Mouse (Mus musculus) liver, embryonic 11.5 days (tissue): ENCODE data around the gene Defb15. TPM values are rescaled to one million over a fixed set of nuclear protein-coding genes. Genes with fewer than 3 reads are reported as not detected.

ENCODE experiments used
- ATAC-seq: fragments of 200-750 bp; cut with Nextera tagmentation; replicated peaks from 2 replicates; pipeline ENCODE4 v1.8.0; 2017; ENCODE audit warnings: moderate number of reproducible peaks, mild to moderate bottlenecking, moderate TSS enrichment, moderate library complexity; ENCODE audit not compliant: low FRiP score
- DNase-seq: peaks from one replicate; pipeline ENCODE4 v3.0.0-alpha.2; 2017; ENCODE audit warnings: low spot score
- H3K27ac ChIP-seq: fragments of 300-500 bp; sonication (generic); 2 replicates; pipeline ENCODE4 v1.5.1; 2014; ENCODE audit warnings: mild to moderate bottlenecking, low read depth, low read length, control low read depth
- H3K27me3 ChIP-seq: fragments of 300-500 bp; sonication (generic); replicated peaks from 2 replicates; pipeline ENCODE4 v1.6.1; 2014; ENCODE audit warnings: low read length, mixed read lengths; ENCODE audit not compliant: control insufficient read depth, insufficient read depth
- H3K36me3 ChIP-seq: fragments of 300-500 bp; sonication (generic); 2 replicates; pipeline ENCODE4 v1.6.1; 2014; ENCODE audit warnings: mild to moderate bottlenecking, low read length, moderate library complexity, mixed read lengths; ENCODE audit not compliant: control insufficient read depth, insufficient read depth
- H3K4me1 ChIP-seq: fragments of 300-500 bp; sonication (generic); replicated peaks from 2 replicates; pipeline ENCODE4 v1.6.1; 2014; ENCODE audit warnings: low read length, mixed read lengths; ENCODE audit not compliant: control insufficient read depth, insufficient read depth
- H3K4me2 ChIP-seq: fragments of 300-500 bp; sonication (generic); 2 replicates; pipeline ENCODE4 v1.6.1; 2014; ENCODE audit warnings: mild to moderate bottlenecking, control low read depth, moderate library complexity
- H3K4me3 ChIP-seq: fragments of 300-500 bp; sonication (generic); 2 replicates; pipeline ENCODE4 v1.5.1; 2014; ENCODE audit warnings: low read depth, low read length, control low read depth
- H3K9ac ChIP-seq: fragments of 300-500 bp; sonication (generic); 2 replicates; pipeline ENCODE4 v1.6.1; 2014; ENCODE audit warnings: low read depth, low read length, control low read depth
- H3K9me3 ChIP-seq: fragments of 300-500 bp; sonication (generic); 2 replicates; pipeline ENCODE4 v1.6.1; 2016; ENCODE audit warnings: low read length, inconsistent platforms, mixed read lengths; ENCODE audit not compliant: control insufficient read depth
- WGBS: fragments of 180-500 bp; shearing (Covaris S2); extraction: QIAGEN DNeasy Blood & Tissue Kit; methylation state at CpG from one replicate; pipeline ENCODE4 v1.1.7; 2014; 5-methylcytosine and 5-hydroxymethylcytosine counted together
- polyA plus RNA-seq: library from polyadenylated mRNA; unstranded; fragments of >200 nt; fragmentation: Nextera tagmentation; extraction: Ambion mirVana; gene quantifications from 2 replicates; pipeline ENCODE4 v1.2.1, GENCODE M21; 2014

Defb15 gene
- not detected in 2 replicates for polyA plus RNA-seq

DNA sequence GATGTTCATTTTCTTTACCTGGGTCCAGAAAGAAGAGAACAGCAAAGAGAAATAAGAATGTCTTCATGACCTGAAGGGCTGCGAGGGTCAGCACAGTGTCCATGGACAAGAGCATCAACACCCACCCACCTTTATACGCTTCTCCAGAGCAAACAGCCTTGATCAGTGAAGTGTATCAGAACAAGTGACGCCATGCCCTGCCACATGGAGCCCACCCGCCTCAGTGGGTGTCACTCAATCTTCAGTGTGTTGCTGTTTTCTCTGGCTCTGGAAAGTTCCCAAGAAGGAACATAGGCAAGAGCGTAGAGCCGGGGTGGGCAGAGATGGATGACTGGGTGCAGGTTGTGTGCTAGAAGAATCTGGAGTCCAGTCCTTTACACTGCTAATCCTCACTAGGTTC is at the start of gene Defb15:
Defb15 (minus strand) TSS at position 101 of the 400 bp plus-strand sequence.
- H3K4me2 ChIP-seq = no peak within 1 kb of the TSS
- no peaks in the 10 kb centered on the region for H3K9me3 ChIP-seq
- H3K27me3 ChIP-seq = no peaks in the 10 kb centered on the region
- H3K9ac ChIP-seq = no peak within 1 kb of the TSS
- H3K4me1 ChIP-seq = no peaks in the 10 kb centered on the region
- H3K27ac ChIP-seq = no peak within 1 kb of the TSS
- ATAC-seq (no peak), DNase-seq (no peak)
- H3K36me3 ChIP-seq = no peaks in the 10 kb centered on the region
- WGBS = 87% methylated on average over 6 of the region's 6 CpGs
- H3K4me3 ChIP-seq = no peak within 1 kb of the TSS

DNA sequence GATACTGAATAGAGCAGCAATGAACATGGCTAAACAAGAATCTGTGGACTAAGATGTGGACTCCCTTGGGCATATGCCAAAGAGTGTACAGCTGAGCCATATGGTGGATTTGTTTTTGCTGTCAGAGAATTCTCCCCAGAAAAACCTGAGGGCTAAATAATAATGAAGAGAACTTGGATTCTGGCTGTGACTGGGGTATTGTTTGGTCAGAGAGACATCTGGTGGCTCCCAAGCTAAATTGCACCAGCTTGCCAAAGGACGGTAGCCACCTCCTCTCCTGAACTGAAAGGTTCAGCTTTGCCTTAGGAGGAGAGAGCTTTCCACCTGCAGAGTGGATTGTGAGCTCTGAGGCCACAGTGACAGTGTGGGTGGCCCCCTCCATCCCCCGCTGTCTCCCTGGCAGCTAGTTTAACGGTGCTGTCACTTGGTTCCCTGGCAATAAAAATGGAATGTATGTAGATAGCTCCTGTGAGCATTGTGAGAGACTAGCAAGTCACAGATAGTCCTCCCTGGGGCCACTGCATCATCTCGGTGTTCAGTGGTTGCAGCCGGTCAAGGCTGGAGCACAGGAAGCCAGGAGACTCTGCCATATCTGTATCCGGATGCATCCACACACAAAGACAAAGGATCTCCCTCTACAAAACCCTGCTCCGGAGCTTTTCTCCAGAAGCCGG is 49.3 kb upstream of the Defb15 start:
- Histone ChIP-seq H3K4me2 (no peak overlapping the region), H3K9me3 (no peaks in the 10 kb centered on the region), H3K4me1 (no peaks in the 10 kb centered on the region), H3K4me3 (no peak overlapping the region), H3K36me3 (no peaks in the 10 kb centered on the region), H3K27ac (no peak overlapping the region), H3K27me3 (no peaks in the 10 kb centered on the region), H3K9ac (no peak overlapping the region)
- WGBS = 64% methylated on average over 8 of the region's 8 CpGs
- DNase-seq = no peak
- no peak for ATAC-seq

DNA sequence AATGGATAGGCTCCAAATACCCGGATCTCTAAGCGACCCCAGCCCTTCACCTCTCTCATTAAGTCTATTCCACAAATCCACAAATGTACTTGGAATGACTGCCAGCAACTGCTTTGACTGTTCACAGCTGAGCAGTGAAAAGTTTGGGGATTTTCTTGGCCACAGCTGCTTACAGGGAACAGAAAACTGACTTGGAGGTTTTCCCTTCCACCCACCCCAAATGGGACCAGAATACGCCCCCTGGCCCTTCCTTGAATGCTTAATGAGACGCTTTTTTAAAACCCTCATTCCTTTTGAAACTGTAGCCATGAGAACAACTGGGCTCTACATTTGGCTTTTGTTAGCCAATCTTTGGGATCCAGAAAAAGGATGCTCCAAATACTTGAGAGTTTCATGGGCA is 45.7 kb upstream of the Defb15 start:
- no peaks in the 10 kb centered on the region for H3K9me3 ChIP-seq
- DNase-seq = no peak
- no peaks in the 10 kb centered on the region for H3K4me1 ChIP-seq
- H3K27me3 ChIP-seq = no peaks in the 10 kb centered on the region
- no peak for ATAC-seq
- H3K9ac ChIP-seq = no peak overlapping the region
- H3K36me3 ChIP-seq = no peaks in the 10 kb centered on the region
- no peak overlapping the region for H3K4me2 ChIP-seq
- no peak overlapping the region for H3K4me3 ChIP-seq
- H3K27ac ChIP-seq = no peak overlapping the region
- WGBS = 66% methylated on average over 4 of the region's 4 CpGs

DNA sequence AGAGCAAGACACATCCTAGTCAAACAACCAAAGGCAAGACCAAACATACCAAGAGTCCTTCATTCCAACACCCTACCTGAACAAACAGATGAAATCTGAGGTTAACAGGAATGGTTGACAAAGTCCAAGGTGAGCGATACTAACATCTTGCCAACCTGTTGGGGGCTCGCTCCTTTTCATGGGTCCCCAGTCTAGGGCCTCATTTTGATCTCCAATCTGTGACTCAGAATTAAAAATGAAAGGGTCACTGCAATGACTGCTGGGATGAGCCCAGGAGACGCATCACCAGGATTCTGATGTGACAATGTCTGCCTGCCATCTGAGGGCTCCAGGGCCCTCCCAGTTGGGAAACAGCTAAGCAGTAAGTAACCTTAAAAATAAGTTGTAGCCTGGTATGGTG is 37.0 kb upstream of the Defb15 start, which contains the start of gene Ccdc70:
Ccdc70 (plus strand) TSS at position 301 of the 400 bp plus-strand sequence.
- WGBS = 76% methylated on average over 3 of the region's 3 CpGs
- Histone ChIP-seq H3K9ac (no peak within 1 kb of the TSS), H3K4me3 (no peak within 1 kb of the TSS), H3K27ac (no peak within 1 kb of the TSS), H3K4me1 (no peaks in the 10 kb centered on the region), H3K27me3 (no peaks in the 10 kb centered on the region), H3K36me3 (no peaks in the 10 kb centered on the region), H3K9me3 (no peaks in the 10 kb centered on the region), H3K4me2 (no peak within 1 kb of the TSS)
- ATAC-seq = no peak
- DNase-seq = no peak

DNA sequence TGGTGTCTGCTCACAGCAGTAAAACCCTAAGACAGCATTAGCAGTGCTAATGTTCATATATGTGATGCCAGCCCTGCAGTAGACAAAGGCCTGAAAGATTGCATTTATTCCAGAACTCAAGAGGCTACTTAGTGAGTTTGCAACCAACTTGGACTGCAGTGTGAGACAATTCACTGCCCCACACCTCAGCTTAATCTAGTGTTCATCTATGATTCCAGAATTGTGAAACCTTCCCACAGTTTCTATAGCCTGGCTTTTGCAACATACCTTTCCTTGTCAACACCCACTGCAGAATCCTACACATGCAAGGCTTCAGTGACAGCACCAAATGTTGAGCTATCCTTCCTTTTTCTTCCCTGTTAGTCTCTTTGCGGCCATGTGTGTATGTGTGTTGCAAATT is 34.1 kb upstream of the Defb15 start:
- Histone ChIP-seq H3K9me3 (no peaks in the 10 kb centered on the region), H3K36me3 (no peaks in the 10 kb centered on the region), H3K4me3 (no peak overlapping the region), H3K4me1 (no peaks in the 10 kb centered on the region), H3K27ac (no peak overlapping the region), H3K27me3 (no peaks in the 10 kb centered on the region), H3K4me2 (no peak overlapping the region), H3K9ac (no peak overlapping the region)
- WGBS = 70% methylated on average over 1 of the region's 1 CpGs
- no peak for ATAC-seq
- DNase-seq = no peak

DNA sequence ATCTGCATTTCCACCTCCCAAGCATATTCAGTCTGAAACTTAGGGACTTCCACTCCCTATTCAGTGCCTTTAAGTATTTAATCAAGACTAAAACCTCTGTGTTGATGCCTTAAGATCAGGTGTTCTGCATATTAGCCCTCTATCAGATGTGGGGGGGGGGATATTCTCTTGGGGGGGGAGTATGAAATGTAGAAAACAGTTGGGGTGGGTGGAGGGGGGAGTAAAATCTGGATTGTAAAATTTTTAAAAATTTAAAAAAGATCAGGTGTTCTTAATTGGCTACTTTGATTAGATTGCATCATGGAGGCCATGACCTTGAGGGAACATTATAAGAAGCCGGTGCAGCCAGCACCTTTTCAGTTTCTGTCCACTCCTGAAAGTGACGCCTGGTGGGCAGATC is 25.9 kb upstream of the Defb15 start, which contains the start of gene Fam90a1a:
Fam90a1a (plus strand) TSS at position 301 of the 400 bp plus-strand sequence.
- Histone ChIP-seq H3K9me3 (no peaks in the 10 kb centered on the region), H3K36me3 (no peaks in the 10 kb centered on the region), H3K27me3 (no peaks in the 10 kb centered on the region), H3K4me2 (no peak within 1 kb of the TSS), H3K4me1 (no peaks in the 10 kb centered on the region), H3K27ac (no peak within 1 kb of the TSS), H3K4me3 (no peak within 1 kb of the TSS), H3K9ac (no peak within 1 kb of the TSS)
- 79% methylated on average over 2 of the region's 2 CpGs for WGBS
- no peak for DNase-seq
- no peak for ATAC-seq

DNA sequence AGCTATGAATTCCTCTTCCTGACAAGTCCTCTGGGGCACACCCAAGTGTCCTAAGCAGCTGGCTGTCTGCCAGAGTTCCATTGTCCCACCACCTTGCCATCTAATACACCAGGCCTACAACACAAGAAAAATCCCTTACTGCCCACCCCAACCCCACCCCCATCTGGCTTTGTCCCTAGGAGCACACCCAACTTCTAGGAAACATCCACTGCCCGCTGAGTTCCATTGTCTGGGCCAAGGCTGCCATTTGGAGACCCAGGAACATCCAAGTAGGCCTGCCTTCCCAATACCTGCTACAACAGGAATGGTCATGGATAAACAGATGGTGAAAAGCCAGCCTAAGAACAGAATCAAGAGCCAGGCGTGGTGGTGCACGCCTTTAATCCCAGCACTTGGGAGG is 23.8 kb upstream of the Defb15 start:
- DNase-seq (no peak), ATAC-seq (no peak)
- no peaks in the 10 kb centered on the region for H3K9me3 ChIP-seq
- no peak overlapping the region for H3K27ac ChIP-seq
- H3K4me3 ChIP-seq = no peak overlapping the region
- no peak overlapping the region for H3K9ac ChIP-seq
- H3K27me3 ChIP-seq = no peaks in the 10 kb centered on the region
- no peaks in the 10 kb centered on the region for H3K36me3 ChIP-seq
- no peak overlapping the region for H3K4me2 ChIP-seq
- H3K4me1 ChIP-seq = no peaks in the 10 kb centered on the region
- 83% methylated on average over 3 of the region's 3 CpGs for WGBS

DNA sequence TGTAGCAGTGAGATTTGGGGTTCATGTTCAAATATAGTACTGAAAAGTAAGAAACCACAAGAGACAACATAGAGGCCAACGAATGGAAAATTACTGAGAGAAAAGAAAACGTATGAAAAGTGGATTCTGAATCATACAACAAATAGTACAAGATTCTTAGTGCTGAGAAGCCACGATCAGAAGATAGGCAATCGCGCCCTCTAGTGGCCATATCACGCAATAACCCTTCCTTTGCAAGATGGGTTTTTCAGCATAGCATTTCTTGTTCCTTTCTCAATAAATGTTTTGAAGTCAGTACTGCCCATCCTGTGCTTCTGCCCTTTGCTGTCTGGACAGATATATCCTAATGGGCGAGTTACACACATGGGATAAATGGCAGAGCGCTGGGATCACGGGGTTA is 22.8 kb upstream of the Defb15 start:
- Histone ChIP-seq H3K9me3 (no peaks in the 10 kb centered on the region), H3K27ac (no peak overlapping the region), H3K4me1 (no peaks in the 10 kb centered on the region), H3K4me2 (no peak overlapping the region), H3K27me3 (no peaks in the 10 kb centered on the region), H3K9ac (no peak overlapping the region), H3K4me3 (no peak overlapping the region), H3K36me3 (no peaks in the 10 kb centered on the region)
- 8% methylated on average over 9 of the region's 9 CpGs for WGBS
- DNase-seq = peak; percentile 32
- no peak for ATAC-seq

DNA sequence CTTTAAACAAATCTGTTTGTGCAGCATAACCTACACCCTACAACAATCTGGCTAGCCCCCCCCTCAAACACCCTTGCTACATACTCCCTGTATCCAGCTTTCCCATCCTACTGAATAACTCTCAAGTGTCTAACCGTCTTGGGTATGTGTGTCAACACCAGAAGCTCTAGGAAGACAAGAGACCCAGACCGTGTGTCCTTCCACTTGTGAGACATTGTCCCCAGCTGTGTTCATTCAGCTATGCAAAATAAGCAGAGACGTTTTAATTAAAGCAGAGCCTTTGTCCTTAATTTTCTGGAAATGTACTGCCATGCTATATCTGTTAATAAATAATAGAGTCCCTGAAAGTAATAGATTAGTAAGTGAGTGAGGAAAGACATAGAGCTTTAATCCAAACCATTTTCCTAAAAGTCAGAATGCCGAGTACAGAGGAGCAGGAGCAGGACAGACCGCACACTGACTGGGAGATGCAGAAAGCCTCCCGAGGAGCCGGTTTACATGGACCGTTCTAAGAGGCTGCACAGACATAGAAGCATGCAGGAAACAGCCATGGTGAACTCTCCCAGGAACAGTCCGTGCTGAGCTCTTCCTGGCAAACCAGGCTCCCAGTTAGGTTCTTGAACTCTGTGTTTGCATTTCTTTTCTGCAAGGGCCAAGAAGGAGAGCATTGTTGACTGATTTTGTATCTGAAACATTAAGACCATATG is 15.0 kb upstream of the Defb15 start:
- no peaks in the 10 kb centered on the region for H3K9me3 ChIP-seq
- WGBS = 77% methylated on average over 9 of the region's 9 CpGs
- no peak for DNase-seq
- no peak overlapping the region for H3K9ac ChIP-seq
- no peaks in the 10 kb centered on the region for H3K27me3 ChIP-seq
- no peaks in the 10 kb centered on the region for H3K4me1 ChIP-seq
- H3K36me3 ChIP-seq = no peaks in the 10 kb centered on the region
- ATAC-seq = no peak
- no peak overlapping the region for H3K27ac ChIP-seq
- no peak overlapping the region for H3K4me3 ChIP-seq
- H3K4me2 ChIP-seq = no peak overlapping the region
